Mouse (Mus musculus) C2C12 (cell line): Measurements from ENCODE around the gene Pla2g4c.

ENCODE experiments used
- CTCF ChIP-seq: IDR thresholded peaks from one replicate; pipeline ENCODE4 v1.5.1; 2011; ENCODE audit not compliant: control insufficient read depth, insufficient read depth, insufficient read length
- MAX ChIP-seq: IDR thresholded peaks from one replicate; pipeline ENCODE4 v1.6.1; 2011; ENCODE audit warnings: mild to moderate bottlenecking, control low read depth
- MYOG ChIP-seq: IDR thresholded peaks from one replicate; pipeline ENCODE4 v1.6.1; 2011; ENCODE audit not compliant: control insufficient read depth, insufficient read length; ENCODE audit errors: extremely low read depth
- USF1 ChIP-seq: IDR thresholded peaks from one replicate; pipeline ENCODE4 v1.6.1; 2011; ENCODE audit warnings: low read depth, mild to moderate bottlenecking, control low read depth, moderate library complexity

DNA sequence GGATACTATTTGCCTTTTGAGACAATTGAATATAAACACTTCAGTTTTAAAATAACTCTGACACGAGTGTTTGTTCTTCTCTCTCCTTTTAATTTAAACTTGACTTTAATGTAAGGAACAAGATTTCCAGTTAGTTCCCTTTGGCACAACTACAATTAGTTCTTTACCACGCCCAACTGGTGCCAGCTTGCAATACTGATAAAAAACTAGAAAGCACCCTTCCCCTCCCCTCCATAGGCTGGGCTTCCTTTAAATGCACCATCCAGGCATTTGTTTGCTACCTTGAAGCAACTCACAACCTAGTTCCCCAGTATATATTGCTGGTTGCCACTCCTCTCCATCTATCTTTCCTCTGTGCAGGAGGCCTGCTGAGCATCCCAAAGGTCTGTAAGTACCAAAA is at the start of gene Pla2g4c:
- TF ChIP-seq CTCF (no peak), MYOG (no peak), USF1 (no peak), MAX (no peak)
